Mouse (Mus musculus) midbrain, embryonic 15.5 days (tissue): ENCODE results near the gene Gtf3c4. TPM values are rescaled to one million over a fixed set of nuclear protein-coding genes. Genes with fewer than 3 reads are reported as not detected.

Experiments used
- ATAC-seq: fragments of 200-750 bp; cut with Nextera tagmentation; replicated peaks from 2 replicates; pipeline ENCODE4 v1.8.0; 2017; ENCODE audit warnings: moderate TSS enrichment
- H3K27ac ChIP-seq: fragments of 300-500 bp; sonication (generic); 2 replicates; pipeline ENCODE4 v1.5.1; 2015; ENCODE audit warnings: mild to moderate bottlenecking, inconsistent platforms
- H3K27me3 ChIP-seq: fragments of 300-500 bp; sonication (generic); replicated peaks from 2 replicates; pipeline ENCODE4 v1.6.1; 2015; ENCODE audit warnings: inconsistent platforms
- H3K36me3 ChIP-seq: fragments of 300-500 bp; sonication (generic); replicated peaks from 2 replicates; pipeline ENCODE4 v1.6.1; 2015; ENCODE audit warnings: inconsistent platforms
- H3K4me1 ChIP-seq: fragments of 300-500 bp; sonication (generic); 2 replicates; pipeline ENCODE4 v1.6.1; 2015; ENCODE audit warnings: inconsistent platforms
- H3K4me2 ChIP-seq: fragments of 300-500 bp; sonication (generic); 2 replicates; pipeline ENCODE4 v1.6.1; 2015; ENCODE audit warnings: inconsistent platforms, mild to moderate bottlenecking, moderate library complexity
- H3K4me3 ChIP-seq: fragments of 300-500 bp; sonication (generic); 2 replicates; pipeline ENCODE4 v1.5.1; 2015; ENCODE audit warnings: mild to moderate bottlenecking, inconsistent platforms
- H3K9ac ChIP-seq: fragments of 300-500 bp; sonication (generic); 2 replicates; pipeline ENCODE4 v1.6.1; 2015; ENCODE audit warnings: mild to moderate bottlenecking, inconsistent platforms
- H3K9me3 ChIP-seq: fragments of 300-500 bp; sonication (generic); 2 replicates; pipeline ENCODE4 v1.6.1; 2016; ENCODE audit warnings: inconsistent platforms
- WGBS: fragments of 180-500 bp; shearing (Covaris S2); methylation state at CpG from one replicate; pipeline ENCODE4 v1.1.7; 2015; ENCODE audit warnings: mixed read lengths; 5-methylcytosine and 5-hydroxymethylcytosine counted together
- polyA plus RNA-seq: library from polyadenylated mRNA; unstranded; fragments of >200 nt; fragmentation: Nextera tagmentation; extraction: Ambion mirVana; gene quantifications from 2 replicates; pipeline ENCODE4 v1.2.1, GENCODE M21; 2015

Gtf3c4 gene
- polyA plus RNA-seq, 1 experiment from 2014 or later = 22.8 TPM

DNA sequence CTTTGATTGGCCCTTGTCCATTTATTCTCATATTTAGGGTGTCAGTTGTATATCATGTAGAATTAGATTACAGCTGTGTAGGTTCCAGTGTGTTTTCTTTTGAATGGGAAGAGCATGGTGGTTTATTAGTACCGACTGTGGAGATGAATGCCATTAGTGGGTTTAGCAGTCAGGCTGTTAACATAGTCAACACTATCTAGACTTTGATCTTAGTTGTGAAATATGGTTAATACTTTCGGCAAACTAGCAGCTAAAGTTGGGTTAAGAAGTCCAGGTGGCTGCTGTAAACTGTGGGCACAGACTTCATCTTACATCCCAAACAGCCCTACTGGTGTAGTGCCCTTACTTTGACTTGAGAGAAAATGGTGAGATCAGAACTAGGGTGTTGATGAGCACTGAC is 8.7 kb upstream of the Gtf3c4 start:
- Histone ChIP-seq H3K27ac (no peak overlapping the region), H3K4me3 (no peak overlapping the region), H3K9me3 (no peaks in the 10 kb centered on the region), H3K27me3 (no peaks in the 10 kb centered on the region), H3K4me2 (no peak overlapping the region), H3K9ac (no peak overlapping the region), H3K4me1 (no peaks in the 10 kb centered on the region), H3K36me3 (peaks cover 23% of the 10 kb centered on the region; the same call in 1 of the 2 replicates)
- WGBS = 93% methylated on average over 2 of the region's 2 CpGs
- ATAC-seq = no peak

DNA sequence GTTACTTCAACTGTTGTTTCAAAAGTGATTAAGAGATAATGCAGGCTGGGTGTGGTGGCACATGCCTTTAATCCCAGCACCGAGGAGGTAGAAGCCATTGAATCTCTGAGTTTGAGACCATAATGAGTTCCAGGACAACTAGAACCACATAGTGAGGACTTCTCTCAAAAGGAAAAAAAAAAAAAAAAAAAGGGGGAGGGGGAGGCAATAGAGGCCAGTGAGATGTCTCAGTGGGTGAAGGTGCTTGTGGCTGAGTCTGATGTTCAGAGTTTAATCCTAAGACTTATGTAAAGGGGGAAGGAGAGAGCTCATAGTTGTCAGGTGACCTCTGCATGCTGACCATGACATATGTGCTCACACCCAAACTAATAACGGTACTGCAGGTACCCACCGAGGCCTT is 1.9 kb upstream of the Gtf3c4 start:
- Histone ChIP-seq H3K9ac (no peak overlapping the region), H3K27ac (no peak overlapping the region), H3K4me3 (peak overlapping the region; percentile 84), H3K4me1 (peaks cover 48% of the 10 kb centered on the region), H3K36me3 (peaks cover 5% of the 10 kb centered on the region; the same call in 1 of the 2 replicates), H3K9me3 (no peaks in the 10 kb centered on the region), H3K4me2 (peak overlapping the region; percentile 86), H3K27me3 (no peaks in the 10 kb centered on the region)
- ATAC-seq = no peak
- 77% methylated on average over 3 of the region's 3 CpGs for WGBS

DNA sequence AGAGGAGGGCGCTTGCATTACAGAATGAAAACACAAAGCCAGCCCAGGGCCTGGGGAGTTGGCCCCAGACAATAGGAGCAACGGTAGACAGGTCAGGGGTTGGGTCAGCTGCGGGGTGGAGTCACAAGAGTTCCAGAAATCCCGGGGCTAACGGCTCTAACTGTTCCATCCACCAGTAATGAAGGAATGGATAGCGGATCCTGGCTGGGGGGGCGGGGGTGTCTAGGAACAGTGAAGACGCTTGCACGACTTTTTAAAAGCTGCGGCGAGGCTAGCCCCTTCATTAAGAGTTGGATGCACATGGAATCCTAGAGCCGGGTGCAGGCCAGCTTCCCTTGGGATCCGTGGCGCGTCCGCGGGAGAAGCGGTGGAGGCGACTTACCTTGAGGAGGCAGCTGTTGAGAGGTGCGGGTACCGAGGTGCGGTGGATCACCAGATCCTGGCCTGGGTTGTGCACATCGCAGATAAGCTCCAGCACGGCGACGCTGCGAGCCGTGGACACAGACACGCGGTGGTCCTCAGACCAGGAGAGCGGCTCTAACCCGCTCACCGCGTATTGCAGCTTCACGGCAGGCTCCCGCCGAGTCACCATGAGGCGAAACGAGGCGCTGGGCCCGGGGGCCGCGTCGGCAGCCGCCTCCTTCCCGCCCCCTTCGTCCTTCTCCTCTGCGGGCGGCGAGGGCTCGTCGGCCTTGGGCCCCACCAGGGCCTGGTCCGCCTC is 499 bp downstream of the Gtf3c4 start:
- Histone ChIP-seq H3K9ac (peak overlapping the region; percentile 70), H3K4me3 (peak overlapping the region; percentile 84), H3K4me2 (peak overlapping the region; percentile 86), H3K4me1 (peaks cover 53% of the 10 kb centered on the region), H3K27me3 (no peaks in the 10 kb centered on the region), H3K36me3 (peaks cover 6% of the 10 kb centered on the region; the same call in 1 of the 2 replicates), H3K27ac (peak overlapping the region; percentile 87), H3K9me3 (no peaks in the 10 kb centered on the region)
- under 1% methylated on average over 53 of the region's 53 CpGs for WGBS
- peak; percentile 68 for ATAC-seq

DNA sequence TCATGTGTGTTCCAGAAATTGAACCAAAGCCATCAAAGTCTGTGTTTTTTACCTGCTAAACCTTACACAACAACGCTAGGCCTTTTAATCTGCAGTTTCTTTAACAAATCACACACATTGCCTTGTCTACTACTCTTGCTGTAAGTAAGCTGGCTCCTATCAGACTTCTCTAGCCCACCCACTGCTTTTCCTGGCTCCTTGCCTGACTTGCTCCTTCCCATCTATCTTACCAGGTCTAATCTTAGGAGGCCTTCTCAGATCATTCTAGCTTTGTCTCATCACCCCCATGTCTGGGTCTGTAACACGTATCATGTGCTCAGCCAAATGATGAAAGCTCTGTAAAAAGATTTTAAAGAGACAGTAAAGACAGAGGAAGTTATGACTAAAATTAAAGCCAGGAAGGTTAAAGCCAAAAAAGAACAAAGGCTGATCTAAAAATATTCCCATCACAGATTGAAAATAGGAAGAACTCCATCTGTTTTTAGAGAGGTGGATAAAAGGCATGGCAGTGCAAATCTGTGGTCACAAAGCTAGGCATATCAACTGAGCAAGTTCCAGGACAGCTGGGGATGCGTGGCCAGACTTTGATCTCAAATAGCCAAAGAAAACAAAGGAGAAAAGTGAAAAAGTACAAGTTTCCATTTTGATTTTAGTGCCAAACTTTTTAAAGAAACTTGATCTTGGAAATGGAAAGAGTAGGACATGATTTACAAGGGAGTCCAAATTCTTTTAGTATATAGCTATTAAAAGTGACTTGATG is 3.8 kb downstream of the Gtf3c4 start:
- peaks cover 35% of the 10 kb centered on the region for H3K4me1 ChIP-seq
- H3K27ac ChIP-seq = no peak overlapping the region
- WGBS = 79% methylated on average over 3 of the region's 3 CpGs
- no peaks in the 10 kb centered on the region for H3K9me3 ChIP-seq
- no peak overlapping the region for H3K4me3 ChIP-seq
- peaks cover 26% of the 10 kb centered on the region for H3K36me3 ChIP-seq
- H3K4me2 ChIP-seq = no peak overlapping the region
- ATAC-seq = no peak
- H3K27me3 ChIP-seq = no peaks in the 10 kb centered on the region
- no peak overlapping the region for H3K9ac ChIP-seq

DNA sequence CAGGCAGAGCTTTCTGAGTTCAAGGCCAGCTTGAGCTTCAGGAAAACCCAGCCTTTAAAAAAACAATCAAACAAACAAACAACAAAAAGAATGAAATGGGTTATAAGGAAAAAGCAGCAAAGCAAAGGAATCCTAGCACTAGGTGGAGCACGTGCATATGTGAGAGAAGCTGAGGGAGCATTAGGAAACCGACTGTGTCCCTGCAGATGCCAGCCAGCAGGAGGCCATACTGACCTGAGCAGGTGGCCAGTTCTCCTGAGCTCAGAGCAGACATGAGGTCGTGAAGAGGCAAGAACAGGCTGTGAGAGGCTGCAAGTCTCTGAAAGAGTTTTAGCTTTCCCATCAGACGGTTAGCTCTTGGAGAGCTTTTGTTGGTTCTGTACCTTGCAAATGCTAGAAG is 10.9 kb downstream of the Gtf3c4 start:
- WGBS = 44% methylated on average over 4 of the region's 4 CpGs
- peaks cover 41% of the 10 kb centered on the region for H3K36me3 ChIP-seq
- no peak overlapping the region for H3K4me3 ChIP-seq
- H3K27me3 ChIP-seq = no peaks in the 10 kb centered on the region
- H3K4me1 ChIP-seq = no peaks in the 10 kb centered on the region
- ATAC-seq = no peak
- H3K9ac ChIP-seq = no peak overlapping the region
- no peak overlapping the region for H3K27ac ChIP-seq
- H3K4me2 ChIP-seq = no peak overlapping the region
- H3K9me3 ChIP-seq = no peaks in the 10 kb centered on the region

DNA sequence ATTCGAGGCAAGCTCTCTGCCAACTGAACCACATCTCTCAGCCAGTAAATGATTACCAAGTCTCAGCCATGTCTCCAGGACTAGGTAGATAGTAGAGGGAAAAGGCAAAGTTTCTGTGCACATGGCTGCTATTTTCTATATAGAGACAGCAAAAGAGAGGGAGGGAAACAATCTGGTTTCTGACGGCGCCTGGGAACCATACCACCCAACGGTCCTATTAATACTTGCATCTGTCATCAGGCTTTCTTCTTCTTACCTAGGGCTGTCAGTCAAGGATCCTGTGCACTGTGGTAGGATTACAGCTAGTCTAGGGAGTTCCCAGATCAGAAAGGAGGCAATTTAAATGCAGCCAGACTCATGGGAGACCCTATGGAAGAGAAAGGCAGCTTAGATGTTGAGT is 21.3 kb downstream of the Gtf3c4 start:
- no peaks in the 10 kb centered on the region for H3K27me3 ChIP-seq
- no peak overlapping the region for H3K4me3 ChIP-seq
- no peak overlapping the region for H3K4me2 ChIP-seq
- H3K27ac ChIP-seq = no peak overlapping the region
- H3K9ac ChIP-seq = no peak overlapping the region
- H3K9me3 ChIP-seq = no peaks in the 10 kb centered on the region
- no peak for ATAC-seq
- H3K36me3 ChIP-seq = peaks cover under 1% of the 10 kb centered on the region; the same call in 1 of the 2 replicates
- WGBS = 82% methylated on average over 4 of the region's 4 CpGs
- no peaks in the 10 kb centered on the region for H3K4me1 ChIP-seq

DNA sequence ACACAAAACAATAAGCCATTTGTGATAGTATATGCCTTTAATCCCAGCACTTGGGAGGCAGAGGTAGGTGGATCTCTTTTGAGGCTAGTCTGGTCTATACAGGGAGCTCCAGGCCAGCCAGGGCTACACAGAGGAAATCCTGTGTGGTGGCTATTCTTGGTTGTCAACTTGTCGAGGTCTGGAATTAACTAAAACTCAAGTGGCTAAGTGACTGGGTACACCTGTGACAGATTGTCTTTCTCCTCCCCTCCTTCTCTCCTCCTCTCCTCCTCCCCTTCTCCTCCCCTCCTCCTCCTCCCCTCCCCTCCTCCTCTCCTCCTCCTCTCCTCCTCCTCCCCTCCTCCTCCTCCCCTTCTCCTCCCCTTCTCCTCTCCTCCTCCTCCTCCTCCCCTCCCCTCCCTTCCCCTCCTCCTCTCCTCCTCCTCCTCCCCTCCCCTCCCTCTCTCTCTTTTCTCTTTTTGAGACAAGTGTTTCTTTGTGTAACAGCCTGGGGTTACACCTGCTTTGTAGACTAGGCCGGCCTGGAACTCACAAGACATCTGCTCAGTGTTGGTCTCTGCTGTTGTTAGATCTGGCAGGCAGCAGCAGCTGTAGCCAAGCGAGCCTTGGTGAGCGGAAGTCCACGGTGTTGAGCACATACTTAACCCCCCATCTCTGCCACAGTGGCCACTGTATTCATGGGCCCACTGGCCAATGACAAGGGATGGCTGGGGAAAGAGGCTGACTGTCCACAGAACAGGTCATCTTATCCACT is 29.7 kb downstream of the Gtf3c4 start:
- no peaks in the 10 kb centered on the region for H3K36me3 ChIP-seq
- H3K4me3 ChIP-seq = no peak overlapping the region
- no peaks in the 10 kb centered on the region for H3K4me1 ChIP-seq
- no peak overlapping the region for H3K4me2 ChIP-seq
- no peak overlapping the region for H3K27ac ChIP-seq
- no peaks in the 10 kb centered on the region for H3K9me3 ChIP-seq
- no peak overlapping the region for H3K9ac ChIP-seq
- no peaks in the 10 kb centered on the region for H3K27me3 ChIP-seq
- no peak for ATAC-seq
- 36% methylated on average over 5 of the region's 5 CpGs for WGBS

DNA sequence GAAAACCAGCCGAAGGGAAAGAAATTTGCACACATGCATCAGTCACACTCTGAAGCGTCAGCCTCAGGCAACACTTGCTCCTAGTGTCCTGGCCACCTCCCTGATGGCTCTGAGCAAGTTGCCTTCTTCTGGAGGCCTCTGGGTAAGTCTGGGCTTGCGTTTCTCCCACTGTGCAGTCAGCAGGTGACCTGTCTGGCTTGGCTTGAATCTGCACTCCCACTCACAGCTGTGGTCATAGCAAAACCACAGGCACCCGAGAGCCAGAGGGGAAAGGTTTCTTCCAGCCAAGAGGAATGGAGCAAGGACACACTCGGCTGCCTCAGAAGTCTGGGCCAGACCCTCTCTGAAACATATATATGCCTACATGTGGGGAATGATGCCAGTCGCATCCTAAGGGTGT is 31.3 kb downstream of the Gtf3c4 start:
- no peaks in the 10 kb centered on the region for H3K36me3 ChIP-seq
- H3K27me3 ChIP-seq = no peaks in the 10 kb centered on the region
- H3K4me2 ChIP-seq = no peak overlapping the region
- whole genome bisulfite sequencing = 74% methylated on average over 6 of the region's 6 CpGs
- no peak overlapping the region for H3K9ac ChIP-seq
- H3K4me1 ChIP-seq = no peaks in the 10 kb centered on the region
- H3K4me3 ChIP-seq = no peak overlapping the region
- H3K27ac ChIP-seq = no peak overlapping the region
- no peak for ATAC-seq
- H3K9me3 ChIP-seq = no peaks in the 10 kb centered on the region

DNA sequence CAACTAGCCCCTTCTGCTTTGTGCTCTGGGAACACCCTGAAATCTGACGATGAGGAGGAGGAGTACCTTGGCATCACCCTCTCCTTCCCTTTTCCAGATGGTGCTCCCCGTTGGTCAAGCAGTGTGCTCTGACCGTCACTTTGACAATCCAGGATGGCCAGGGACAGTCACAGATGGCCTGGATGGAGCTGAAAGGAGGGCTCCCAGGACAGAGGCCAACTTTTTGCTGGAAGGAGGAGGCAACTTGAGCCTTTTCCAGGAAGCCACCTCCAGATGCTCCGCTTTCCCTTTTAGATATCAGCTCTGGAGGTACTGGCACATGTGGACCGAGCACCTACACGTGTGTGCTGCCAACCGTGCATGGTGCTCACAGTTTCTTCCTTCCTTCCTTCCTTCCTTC is 36.8 kb downstream of the Gtf3c4 start:
- no peak overlapping the region for H3K27ac ChIP-seq
- H3K27me3 ChIP-seq = no peaks in the 10 kb centered on the region
- no peak for ATAC-seq
- no peaks in the 10 kb centered on the region for H3K36me3 ChIP-seq
- no peak overlapping the region for H3K4me3 ChIP-seq
- no peak overlapping the region for H3K4me2 ChIP-seq
- WGBS = 86% methylated on average over 7 of the region's 7 CpGs
- H3K9ac ChIP-seq = no peak overlapping the region
- H3K9me3 ChIP-seq = no peaks in the 10 kb centered on the region
- peaks cover 4% of the 10 kb centered on the region for H3K4me1 ChIP-seq

DNA sequence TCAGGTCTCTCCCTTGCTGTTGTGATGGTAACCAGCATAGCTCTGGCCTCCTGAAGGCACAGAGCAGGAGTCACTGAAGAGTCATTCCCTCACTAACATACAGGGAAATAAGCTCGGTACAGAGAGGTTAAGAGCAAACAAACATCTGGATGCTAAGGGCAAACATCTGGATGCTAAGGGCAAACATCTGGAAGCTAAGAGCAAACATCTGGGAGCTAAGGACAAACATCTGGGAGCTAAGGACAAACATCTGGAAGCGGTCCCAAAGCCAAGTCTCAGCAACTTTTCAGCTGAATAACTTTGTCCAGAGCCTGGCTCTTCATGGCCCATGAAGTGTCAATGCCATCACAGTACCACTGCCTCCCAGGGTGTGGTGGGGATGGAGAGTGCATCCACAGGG is 40.6 kb downstream of the Gtf3c4 start:
- ATAC-seq = no peak
- H3K27me3 ChIP-seq = no peaks in the 10 kb centered on the region
- H3K9me3 ChIP-seq = no peaks in the 10 kb centered on the region
- H3K4me1 ChIP-seq = peaks cover 27% of the 10 kb centered on the region
- no peak overlapping the region for H3K9ac ChIP-seq
- no peak overlapping the region for H3K4me3 ChIP-seq
- H3K36me3 ChIP-seq = no peaks in the 10 kb centered on the region
- H3K27ac ChIP-seq = no peak overlapping the region
- H3K4me2 ChIP-seq = no peak overlapping the region
- 79% methylated on average over 2 of the region's 2 CpGs for WGBS

DNA sequence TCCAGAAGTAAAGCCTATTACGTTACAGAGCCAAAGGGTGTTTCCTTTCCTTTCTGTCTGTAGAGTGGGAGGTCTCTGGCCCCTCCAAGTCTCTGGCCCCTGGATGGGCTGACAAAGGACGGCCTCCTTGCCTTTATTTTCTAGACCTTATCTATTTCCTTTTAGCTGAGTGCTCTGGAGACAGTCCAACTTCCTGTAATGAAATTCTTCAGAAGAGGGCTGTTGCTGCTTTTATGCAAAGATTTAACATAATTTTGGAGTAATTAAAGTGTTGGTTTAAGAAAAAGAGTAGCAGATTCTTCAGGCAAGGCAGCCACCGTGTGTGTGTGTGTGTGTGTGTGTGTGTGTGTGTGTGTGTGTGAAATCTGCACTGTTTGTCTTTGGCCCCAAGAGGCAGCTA is 41.8 kb downstream of the Gtf3c4 start:
- no peak for ATAC-seq

DNA sequence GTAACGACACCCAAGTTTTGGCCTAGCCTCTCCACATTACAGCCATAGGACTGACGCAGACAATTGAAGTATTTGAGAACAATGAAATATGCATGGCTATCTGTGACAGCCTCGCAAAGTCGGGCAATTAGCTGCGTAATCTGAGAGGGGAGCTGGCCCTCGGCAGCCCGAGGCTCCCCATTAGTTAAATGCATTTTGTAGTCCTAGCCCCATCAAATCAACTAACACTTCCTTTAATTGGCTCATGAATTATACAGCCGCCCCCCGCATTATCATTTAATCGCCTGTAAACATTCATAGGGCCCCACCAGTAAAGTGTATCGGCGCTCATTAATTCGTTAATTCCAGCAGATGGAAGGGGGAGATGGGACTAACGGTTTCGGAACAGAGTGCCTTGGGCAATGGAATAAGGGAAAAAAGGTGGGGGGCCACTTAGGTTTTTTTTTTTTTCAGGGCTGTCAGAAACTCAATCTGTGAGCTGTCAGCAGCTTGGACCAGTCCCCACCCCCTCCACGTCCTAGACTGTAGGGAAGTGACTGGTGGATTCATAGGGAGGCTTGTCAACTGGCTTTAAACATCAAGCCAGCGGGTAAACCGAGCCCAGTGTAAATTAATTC is 42.6 kb downstream of the Gtf3c4 start:
- peak; percentile 88 for ATAC-seq
- Histone ChIP-seq H3K4me2 (peak overlapping the region; percentile 24), H3K9ac (no peak overlapping the region), H3K27me3 (no peaks in the 10 kb centered on the region), H3K36me3 (no peaks in the 10 kb centered on the region), H3K9me3 (no peaks in the 10 kb centered on the region), H3K4me1 (peaks cover 33% of the 10 kb centered on the region), H3K27ac (peak overlapping the region; percentile 71), H3K4me3 (no peak overlapping the region)
- 22% methylated on average over 18 of the region's 18 CpGs for WGBS

More for the DNA sequence above, 41.8 kb downstream of the Gtf3c4 start:
- Histone ChIP-seq H3K36me3 (no peaks in the 10 kb centered on the region), H3K27ac (peak overlapping the region; percentile 71), H3K4me2 (peak overlapping the region; percentile 24; the same call in 1 of the 2 replicates), H3K4me3 (no peak overlapping the region), H3K27me3 (no peaks in the 10 kb centered on the region), H3K9ac (no peak overlapping the region), H3K4me1 (peaks cover 28% of the 10 kb centered on the region), H3K9me3 (no peaks in the 10 kb centered on the region)
- 16% methylated on average over 3 of the region's 3 CpGs for WGBS
